Mouse (Mus musculus) MEL (cell line): ENCODE measurements around the gene Ccdc194.

ENCODE experiments used
- BHLHE40 ChIP-seq: IDR thresholded peaks from 2 replicates; pipeline ENCODE4 v1.6.1; 2012; ENCODE audit warnings: low read depth, mild to moderate bottlenecking, inconsistent platforms, low read length, improper control_type of control experiment, borderline replicate concordance
- ELF1 ChIP-seq: IDR thresholded peaks from 2 replicates; pipeline ENCODE4 v1.6.1; 2014; ENCODE audit warnings: low read depth, mild to moderate bottlenecking, inconsistent platforms, low read length, improper control_type of control experiment, moderate library complexity
- GATA1 ChIP-seq: IDR thresholded peaks from 2 replicates; pipeline ENCODE4 v1.6.1; 2011; ENCODE audit warnings: low read depth, low read length, improper control_type of control experiment
- MAFK ChIP-seq: IDR thresholded peaks from 2 replicates; pipeline ENCODE4 v1.6.1; 2011; ENCODE audit warnings: low read depth, mild to moderate bottlenecking, low read length, improper control_type of control experiment, borderline replicate concordance
- POLR2A ChIP-seq, 2 experiments: IDR thresholded peaks; 2 replicates each; pipeline ENCODE4 v1.6.1; 2011 to 2012; ENCODE audit warnings: low read length in 2 of 2, mild to moderate bottlenecking in 2 of 2, control low read depth in 1 of 2, improper control_type of control experiment in 1 of 2, low read depth in 1 of 2, moderate library complexity in 1 of 2; ENCODE audit not compliant: control insufficient read depth in 1 of 2, insufficient read depth in 1 of 2, poor library complexity in 1 of 2
- POLR2AphosphoS5 ChIP-seq: IDR thresholded peaks from 2 replicates; pipeline ENCODE4 v1.6.1; 2012; ENCODE audit warnings: low read depth, borderline replicate concordance, mild to moderate bottlenecking, inconsistent platforms, low read length, moderate library complexity, mixed read lengths
- TBP ChIP-seq: IDR thresholded peaks from 2 replicates; pipeline ENCODE4 v1.8.0; 2011; ENCODE audit warnings: low read depth, low read length, improper control_type of control experiment

DNA sequence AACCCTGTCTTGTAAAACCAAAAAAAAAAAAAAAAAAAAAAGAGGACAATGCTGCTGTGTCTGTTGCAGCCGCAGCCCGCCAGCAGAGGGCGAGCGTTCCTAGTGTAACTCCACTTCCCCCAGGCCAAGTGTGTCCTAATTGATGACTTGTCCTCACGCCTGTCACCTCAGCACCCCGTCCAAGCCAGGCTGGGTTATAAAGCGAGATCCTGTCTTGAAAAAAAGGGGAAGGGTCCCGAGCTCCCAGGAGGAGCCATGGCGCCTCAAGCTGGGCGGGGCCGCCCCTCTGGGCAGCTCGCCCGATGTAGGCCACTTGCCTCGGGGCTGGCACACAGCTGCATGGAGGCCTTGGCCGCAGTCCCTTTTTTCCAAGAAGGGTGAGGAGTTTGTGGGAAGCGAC lies 30.5 kb downstream of the Ccdc194 start:
- TF ChIP-seq BHLHE40 = no peak
- no peak for TF ChIP-seq ELF1
- no peak for TF ChIP-seq MAFK
- no peak for TF ChIP-seq POLR2A (IDR thresholded peaks at IDR 0.05; ENCODE audit: control insufficient read depth in 1 of 2, insufficient read depth in 1 of 2, low read depth in 1 of 2, low read length in 2 of 2, poor library complexity in 1 of 2)
- TF ChIP-seq TBP = no peak
- TF ChIP-seq POLR2AphosphoS5 = no peak
- TF ChIP-seq GATA1 = no peak
